Mouse (Mus musculus) CD8-positive naive resting alpha-beta T cell, adult 2 months (primary cell): Measurements from ENCODE around the gene Elmod2.

ENCODE experiments used
- DNase-seq, 2 experiments: peaks; one replicate each; pipeline ENCODE4 v3.0.0; 2022; ENCODE audit warnings: low read depth in 2 of 2, low spot score in 2 of 2

Gene Elmod2

GRCm38 (mm10) chr8:83278431-83278830, 53.9 kb downstream of the Elmod2 start:
- no peak for DNase-seq

- DNase-seq = no peak
These were observed 57.8 kb downstream of the Elmod2 start for GRCm38 (mm10) chr8:83274470-83274869.

- DNase-seq = no peak
These were observed 59.8 kb downstream of the Elmod2 start for GRCm38 (mm10) chr8:83272464-83272863.

GRCm38 (mm10) chr8:83271172-83271571, 61.1 kb downstream of the Elmod2 start:
- no peak for DNase-seq
